Mouse (Mus musculus) kidney, adult 10 weeks (tissue): ENCODE data around the gene St8sia6. TPM values are rescaled to one million over a fixed set of nuclear protein-coding genes. Genes with fewer than 3 reads are reported as not detected.

Experiments
- polyA plus RNA-seq: library from polyadenylated mRNA; stranded (reverse); fragments of 350-450 nt; fragmentation: Illumina TruSeq; extraction: RNeasy Lipid Tissue Mini Kit (QIAGEN cat#74804); gene quantifications from one replicate; pipeline ENCODE4 v1.2.3, GENCODE M21; 2014; ENCODE audit warnings: low read depth, low replicate concordance

The St8sia6 gene
- 50.5 TPM for polyA plus RNA-seq

DNA sequence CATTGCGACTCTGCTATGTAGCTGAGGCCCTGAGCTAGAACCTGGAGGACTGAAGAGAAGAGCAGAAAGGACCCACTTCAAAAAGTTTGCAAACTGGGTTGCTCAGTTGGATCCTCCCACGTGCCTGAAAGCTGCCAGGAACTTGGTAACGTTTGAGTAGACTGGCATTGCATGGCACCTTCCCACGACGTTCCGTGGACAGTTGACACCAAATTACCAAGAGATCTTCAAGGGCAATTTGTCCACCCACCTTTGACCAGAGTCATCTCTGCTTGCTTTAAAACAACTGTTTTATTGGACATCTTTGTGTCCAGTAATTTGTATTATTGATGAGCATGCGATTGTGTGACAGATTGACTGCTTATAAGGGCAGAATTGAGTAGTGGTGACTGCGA, at the start of gene St8sia6:
TSS of gene St8sia6 (minus strand) at position 96 of the 395 bp plus-strand sequence.

Other genes starting within 250 kb of the St8sia6 start
- 36.1 TPM for gene Trdmt1, start 249.4 kb downstream of the St8sia6 start, polyA plus RNA-seq
- 33.5 TPM for gene Vim, start 220.1 kb downstream of the St8sia6 start, polyA plus RNA-seq